Mouse (Mus musculus): ENCODE measurements around the gene Scamp4.

Gene Scamp4

GRCm38 (mm10) chr10:80653156-80653720, 50.6 kb downstream of the Scamp4 start:
- no peak for DNase-seq (ENCODE audit: low read depth)

GRCm38 (mm10) chr10:80654866-80655265, 52.2 kb downstream of the Scamp4 start:
- no peak for DNase-seq (ENCODE audit: low read depth)

GRCm38 (mm10) chr10:80655406-80656129, 52.9 kb downstream of the Scamp4 start:
- DNase-seq (ENCODE audit: low read depth), result no peak

GRCm38 (mm10) chr10:80656130-80656862, 53.6 kb downstream of the Scamp4 start:
- peak; percentile 97 for DNase-seq (ENCODE audit: low read depth)

- no peak for DNase-seq (ENCODE audit: low read depth)
Observed at GRCm38 (mm10) chr10:80656863-80657623, 54.4 kb downstream of the Scamp4 start, which contains the start of gene Btbd2. Gene Btbd2, minus strand, starts transcription at chr10:80657071.

- no peak for DNase-seq (ENCODE audit: low read depth)
Observed at GRCm38 (mm10) chr10:80658194-80658840, 55.6 kb downstream of the Scamp4 start.

- DNase-seq (ENCODE audit: low read depth), result no peak
Observed at GRCm38 (mm10) chr10:80658841-80659202, 56.1 kb downstream of the Scamp4 start.

- DNase-seq (ENCODE audit: low read depth), result no peak
Observed at GRCm38 (mm10) chr10:80659213-80659612, 56.5 kb downstream of the Scamp4 start.

GRCm38 (mm10) chr10:80661149-80661548, 58.5 kb downstream of the Scamp4 start:
- DNase-seq (ENCODE audit: low read depth), result no peak

- no peak for DNase-seq (ENCODE audit: low read depth)
Observed at GRCm38 (mm10) chr10:80663485-80664196, 61.0 kb downstream of the Scamp4 start.

GRCm38 (mm10) chr10:80664197-80665015, 61.7 kb downstream of the Scamp4 start:
- DNase-seq (ENCODE audit: low read depth), result no peak

- DNase-seq (ENCODE audit: low read depth), result no peak
Observed at GRCm38 (mm10) chr10:80665016-80665380, 62.3 kb downstream of the Scamp4 start.

Data from fibroblast of lung, adult 2 months (primary cell).